Mouse (Mus musculus) heart, adult 2 months (tissue): Measurements from ENCODE around the gene Mlh1. TPM values are rescaled to one million over a fixed set of nuclear protein-coding genes. Genes with fewer than 3 reads are reported as not detected.

Source experiments
- DNase-seq, 2 experiments: peaks; one replicate each; pipeline ENCODE4 v3.0.0; 2021
- H3K27ac ChIP-seq: fragments of 200-600 bp; 2 replicates; pipeline ENCODE4 v1.8.1; 2022
- H3K27me3 ChIP-seq: fragments of 200-500 bp; 2 replicates; pipeline ENCODE4 v1.6.1; 2012; ENCODE audit warnings: mild to moderate bottlenecking, low read length, inconsistent platforms, mixed read lengths; ENCODE audit not compliant: control insufficient read depth, insufficient read depth
- H3K36me3 ChIP-seq: fragments of 200-500 bp; 2 replicates; pipeline ENCODE4 v1.6.1; 2012; ENCODE audit warnings: low read length, inconsistent platforms; ENCODE audit not compliant: control insufficient read depth, insufficient read depth
- H3K4me1 ChIP-seq: fragments of 200-500 bp; 2 replicates; pipeline ENCODE4 v1.6.1; 2011; ENCODE audit warnings: low read length; ENCODE audit not compliant: control insufficient read depth, insufficient read depth
- H3K4me3 ChIP-seq: fragments of 200-600 bp; 2 replicates; pipeline ENCODE4 v1.8.1; 2022
- H3K79me2 ChIP-seq: fragments of 200-500 bp; replicated peaks from 2 replicates; pipeline ENCODE4 v1.6.1; 2012; ENCODE audit warnings: mild to moderate bottlenecking, inconsistent platforms, low read length, moderate library complexity, mixed read lengths; ENCODE audit not compliant: control insufficient read depth, insufficient read depth
- H3K9ac ChIP-seq: fragments of 200-500 bp; 2 replicates; pipeline ENCODE4 v1.6.1; 2012; ENCODE audit warnings: low read depth, mild to moderate bottlenecking, control low read depth, inconsistent platforms, low read length, mixed read lengths
- CTCF ChIP-seq: fragments of 200-600 bp; IDR thresholded peaks from 2 replicates; pipeline ENCODE4 v1.8.1; 2022; ENCODE audit warnings: antibody characterized with exemption, mild to moderate bottlenecking, moderate library complexity
- EP300 ChIP-seq: fragments of 200-500 bp; IDR thresholded peaks from 2 replicates; pipeline ENCODE4 v1.6.1; 2011; ENCODE audit warnings: low read depth, low read length, control low read depth; ENCODE audit not compliant: insufficient read depth
- POLR2A ChIP-seq: fragments of 200-500 bp; IDR thresholded peaks from 2 replicates; pipeline ENCODE4 v1.6.1; 2011; ENCODE audit warnings: mild to moderate bottlenecking, low read depth, low read length, control low read depth; ENCODE audit not compliant: insufficient read depth
- WGBS: fragments of 180-500 bp; shearing (Covaris S2); methylation state at CpG from one replicate; pipeline ENCODE4 v1.1.7; 2018; 5-methylcytosine and 5-hydroxymethylcytosine counted together
- intact Hi-C: fragments of 180-260 bp; cut with DNase I; formaldehyde crosslinking; loops from one replicate; pipeline ENCODE4 v1.15.1; 2025
- polyA plus RNA-seq: library from polyadenylated mRNA; depleted of rRNA; stranded (reverse); fragments of >200 nt; gene quantifications from 2 replicates; pipeline ENCODE4 v1.2.3, GENCODE M21; 2012
- total RNA-seq, 2 experiments: library from RNA; stranded (reverse); gene quantifications; 2 replicates each; pipeline ENCODE4 v1.2.3; 2021

Gene Mlh1
- total and polyA plus RNA-seq, 3 experiments, result 6.1 to 12.6 (median 7.1) TPM

GRCm38 (mm10) chr9:111302196-111302831 is 30.7 kb upstream of the Mlh1 start:
- Histone ChIP-seq H3K4me1 (no peaks in the 10 kb centered on the region), H3K27ac (no peak overlapping the region), H3K27me3 (no peaks in the 10 kb centered on the region), H3K4me3 (no peak overlapping the region), H3K36me3 (no peaks in the 10 kb centered on the region), H3K79me2 (no peaks in the 10 kb centered on the region), H3K9ac (no peak overlapping the region)
- TF ChIP-seq CTCF, result no peak
- intact Hi-C loops, result no loop called here
- WGBS, result 66% methylated on average over 12 of the region's 12 CpGs
- DNase-seq, result no peak

GRCm38 (mm10) chr9:111298606-111299005 is 27.0 kb upstream of the Mlh1 start:
- H3K4me1 ChIP-seq, result no peaks in the 10 kb centered on the region
- intact Hi-C loops, result no loop called here
- WGBS, result 37% methylated on average over 2 of the region's 2 CpGs

GRCm38 (mm10) chr9:111296433-111296832 is 24.8 kb upstream of the Mlh1 start:
- TF ChIP-seq EP300 (no peak), CTCF (no peak), POLR2A (no peak)
- intact Hi-C loops, result no loop called here
- Histone ChIP-seq H3K36me3 (no peaks in the 10 kb centered on the region), H3K9ac (no peak overlapping the region), H3K27ac (no peak overlapping the region), H3K4me1 (no peaks in the 10 kb centered on the region), H3K4me3 (no peak overlapping the region), H3K79me2 (no peaks in the 10 kb centered on the region), H3K27me3 (no peaks in the 10 kb centered on the region)
- no peak for DNase-seq
- 77% methylated on average over 7 of the region's 7 CpGs for WGBS

More at GRCm38 (mm10) chr9:111298606-111299005, 27.0 kb upstream of the Mlh1 start:
- Histone ChIP-seq H3K4me3 (no peak overlapping the region), H3K36me3 (no peaks in the 10 kb centered on the region), H3K79me2 (no peaks in the 10 kb centered on the region), H3K27me3 (no peaks in the 10 kb centered on the region), H3K27ac (no peak overlapping the region), H3K9ac (no peak overlapping the region)
- no peak for DNase-seq
- TF ChIP-seq POLR2A, result no peak
- no peak for TF ChIP-seq CTCF
- TF ChIP-seq EP300, result no peak

- intact Hi-C loops, result no loop called here
- no peaks in the 10 kb centered on the region for H3K4me1 ChIP-seq
- H3K36me3 ChIP-seq, result no peaks in the 10 kb centered on the region
- no peak for DNase-seq
- H3K27ac ChIP-seq, result no peak overlapping the region
- H3K27me3 ChIP-seq, result no peaks in the 10 kb centered on the region
- no peaks in the 10 kb centered on the region for H3K79me2 ChIP-seq
- H3K9ac ChIP-seq, result no peak overlapping the region
- no peak overlapping the region for H3K4me3 ChIP-seq
- TF ChIP-seq POLR2A (no peak), CTCF (no peak), EP300 (no peak)
- 58% methylated on average over 2 of the region's 2 CpGs for WGBS
Observed at GRCm38 (mm10) chr9:111295323-111295722, 23.7 kb upstream of the Mlh1 start.

GRCm38 (mm10) chr9:111294911-111295310 is 23.3 kb upstream of the Mlh1 start:
- TF ChIP-seq EP300, result no peak
- TF ChIP-seq CTCF, result no peak
- no peak for TF ChIP-seq POLR2A
- Histone ChIP-seq H3K27ac (no peak overlapping the region), H3K4me3 (no peak overlapping the region), H3K4me1 (no peaks in the 10 kb centered on the region), H3K9ac (no peak overlapping the region), H3K36me3 (no peaks in the 10 kb centered on the region), H3K79me2 (no peaks in the 10 kb centered on the region), H3K27me3 (no peaks in the 10 kb centered on the region)
- 91% methylated on average over 6 of the region's 6 CpGs for WGBS
- DNase-seq, result no peak
- intact Hi-C loops, result no loop called here

GRCm38 (mm10) chr9:111293234-111293633 is 21.6 kb upstream of the Mlh1 start:
- TF ChIP-seq POLR2A, result no peak
- TF ChIP-seq EP300, result no peak
- TF ChIP-seq CTCF, result no peak
- DNase-seq, result no peak
- no peaks in the 10 kb centered on the region for H3K27me3 ChIP-seq
- WGBS, result 80% methylated on average over 4 of the region's 4 CpGs
- intact Hi-C loops, result no loop called here
- no peaks in the 10 kb centered on the region for H3K36me3 ChIP-seq
- peaks cover 2% of the 10 kb centered on the region for H3K4me1 ChIP-seq
- no peak overlapping the region for H3K27ac ChIP-seq
- H3K9ac ChIP-seq, result no peak overlapping the region
- H3K79me2 ChIP-seq, result no peaks in the 10 kb centered on the region
- no peak overlapping the region for H3K4me3 ChIP-seq
